Mouse (Mus musculus) intestine, embryonic 16.5 days (tissue): ENCODE measurements around the gene Ddx49. TPM values are rescaled to one million over a fixed set of nuclear protein-coding genes. Genes with fewer than 3 reads are reported as not detected.

Experiments used
- ATAC-seq: fragments of 200-750 bp; cut with Nextera tagmentation; 2 replicates; pipeline ENCODE4 v1.8.0; 2017; ENCODE audit warnings: moderate TSS enrichment, moderate library complexity
- H3K27ac ChIP-seq: fragments of 300-500 bp; sonication (generic); 2 replicates; pipeline ENCODE4 v1.5.1; 2014; ENCODE audit warnings: mild to moderate bottlenecking, low read length
- H3K27me3 ChIP-seq: fragments of 300-500 bp; sonication (generic); replicated peaks from 2 replicates; pipeline ENCODE4 v1.6.1; 2014; ENCODE audit warnings: low read length, control low read depth, mixed read lengths; ENCODE audit not compliant: control insufficient read depth, insufficient read depth
- H3K36me3 ChIP-seq: fragments of 300-500 bp; sonication (generic); 2 replicates; pipeline ENCODE4 v1.6.1; 2014; ENCODE audit warnings: low read length, control low read depth; ENCODE audit not compliant: control insufficient read depth, insufficient read depth
- H3K4me1 ChIP-seq: fragments of 300-500 bp; sonication (generic); 2 replicates; pipeline ENCODE4 v1.6.1; 2014; ENCODE audit warnings: low read length, control low read depth, mixed read lengths; ENCODE audit not compliant: control insufficient read depth, insufficient read depth
- H3K4me2 ChIP-seq: fragments of 300-500 bp; sonication (generic); 2 replicates; pipeline ENCODE4 v1.6.1; 2014; ENCODE audit warnings: low read depth, low read length, control low read depth
- H3K4me3 ChIP-seq: fragments of 300-500 bp; sonication (generic); 2 replicates; pipeline ENCODE4 v1.5.1; 2014; ENCODE audit warnings: mild to moderate bottlenecking, low read length
- H3K9ac ChIP-seq: fragments of 300-500 bp; sonication (generic); 2 replicates; pipeline ENCODE4 v1.6.1; 2014; ENCODE audit warnings: low read depth, low read length
- H3K9me3 ChIP-seq: fragments of 300-500 bp; sonication (generic); 2 replicates; pipeline ENCODE4 v1.6.1; 2016; ENCODE audit warnings: low read length, control low read depth; ENCODE audit not compliant: control insufficient read depth
- WGBS: fragments of 180-500 bp; shearing (Covaris S2); extraction: QIAGEN DNeasy Blood & Tissue Kit; methylation state at CpG from one replicate; pipeline ENCODE4 v1.1.7; 2014; 5-methylcytosine and 5-hydroxymethylcytosine counted together
- polyA plus RNA-seq: library from polyadenylated mRNA; unstranded; fragments of >200 nt; fragmentation: Nextera tagmentation; extraction: Ambion mirVana; gene quantifications from 2 replicates; pipeline ENCODE4 v1.2.1, GENCODE M21; 2015

Gene Ddx49
- polyA plus RNA-seq, 1 experiment from 2014 or later, result 48.4 TPM

DNA sequence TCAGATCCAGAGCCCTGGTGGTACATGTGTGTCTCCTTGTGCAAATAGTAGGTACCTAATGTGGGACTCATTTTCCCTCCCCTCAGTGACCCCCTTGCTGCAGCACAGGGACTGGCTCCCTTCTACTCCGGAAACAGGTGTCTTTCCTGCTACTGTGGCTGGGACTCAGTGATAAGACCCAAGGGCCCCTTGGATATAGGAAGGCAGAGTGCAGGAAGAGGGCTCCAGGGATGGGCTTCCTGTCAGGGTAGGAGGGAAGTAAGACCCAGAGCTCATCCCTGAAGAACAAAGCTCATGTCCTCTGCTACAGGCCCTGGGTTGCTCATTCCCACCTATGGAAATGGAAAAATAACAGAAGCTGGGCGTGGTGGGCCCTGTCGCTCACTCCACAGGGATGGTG lies 25.8 kb downstream of the Ddx49 start:
- H3K4me2 ChIP-seq, result no peak overlapping the region
- no peak overlapping the region for H3K9ac ChIP-seq
- no peak overlapping the region for H3K27ac ChIP-seq
- 86% methylated on average over 3 of the region's 3 CpGs for WGBS
- H3K4me1 ChIP-seq, result no peaks in the 10 kb centered on the region
- no peaks in the 10 kb centered on the region for H3K9me3 ChIP-seq
- H3K4me3 ChIP-seq, result no peak overlapping the region
- H3K27me3 ChIP-seq, result no peaks in the 10 kb centered on the region
- no peaks in the 10 kb centered on the region for H3K36me3 ChIP-seq
- ATAC-seq, result no peak

DNA sequence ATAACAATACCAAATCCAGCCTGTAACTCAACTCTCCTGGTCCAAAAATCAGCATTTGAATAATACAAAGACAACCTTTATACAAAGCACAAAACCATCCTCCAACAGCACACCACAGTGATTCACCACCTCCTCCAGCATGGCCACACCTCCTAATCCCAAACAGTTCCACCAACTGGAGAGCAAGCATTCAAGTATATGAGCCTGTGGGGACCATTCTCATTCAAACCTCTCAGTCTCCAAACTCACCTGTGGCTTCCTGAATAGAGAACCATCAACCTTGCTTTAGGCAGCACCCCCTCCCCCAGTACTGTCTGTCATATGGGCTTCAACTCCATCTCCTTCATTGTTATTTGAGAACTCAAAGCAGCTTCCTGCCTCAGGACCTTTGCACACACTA lies 27.9 kb downstream of the Ddx49 start:
- Histone ChIP-seq H3K9me3 (no peaks in the 10 kb centered on the region), H3K27ac (no peak overlapping the region), H3K27me3 (no peaks in the 10 kb centered on the region), H3K4me1 (no peaks in the 10 kb centered on the region), H3K9ac (no peak overlapping the region), H3K4me2 (no peak overlapping the region), H3K36me3 (no peaks in the 10 kb centered on the region), H3K4me3 (no peak overlapping the region)
- no peak for ATAC-seq

DNA sequence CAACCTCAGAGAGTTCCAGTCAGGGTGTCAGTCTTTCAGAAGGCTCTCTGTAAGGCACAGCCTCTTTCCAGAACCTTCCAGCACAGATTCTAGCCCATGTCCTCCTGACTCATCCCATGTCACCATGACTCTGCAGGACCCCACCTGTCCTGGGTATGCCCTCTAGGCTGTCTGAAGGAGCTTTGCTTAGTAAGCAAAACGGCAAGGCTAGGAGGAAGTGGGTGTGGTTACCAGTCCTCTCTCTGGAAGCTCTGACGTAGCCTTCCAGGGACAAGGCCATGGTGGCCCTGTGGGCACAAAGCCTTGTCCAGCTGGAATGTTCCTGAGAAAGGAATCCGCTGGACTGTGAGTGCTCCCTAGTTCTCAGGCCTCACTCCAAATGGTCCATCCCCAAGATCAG lies 29.3 kb downstream of the Ddx49 start:
- Histone ChIP-seq H3K4me1 (no peaks in the 10 kb centered on the region), H3K27ac (no peak overlapping the region), H3K4me2 (no peak overlapping the region), H3K4me3 (no peak overlapping the region), H3K9ac (no peak overlapping the region), H3K27me3 (no peaks in the 10 kb centered on the region), H3K9me3 (no peaks in the 10 kb centered on the region), H3K36me3 (no peaks in the 10 kb centered on the region)
- 51% methylated on average over 3 of the region's 3 CpGs for WGBS
- ATAC-seq, result peak; percentile 76

DNA sequence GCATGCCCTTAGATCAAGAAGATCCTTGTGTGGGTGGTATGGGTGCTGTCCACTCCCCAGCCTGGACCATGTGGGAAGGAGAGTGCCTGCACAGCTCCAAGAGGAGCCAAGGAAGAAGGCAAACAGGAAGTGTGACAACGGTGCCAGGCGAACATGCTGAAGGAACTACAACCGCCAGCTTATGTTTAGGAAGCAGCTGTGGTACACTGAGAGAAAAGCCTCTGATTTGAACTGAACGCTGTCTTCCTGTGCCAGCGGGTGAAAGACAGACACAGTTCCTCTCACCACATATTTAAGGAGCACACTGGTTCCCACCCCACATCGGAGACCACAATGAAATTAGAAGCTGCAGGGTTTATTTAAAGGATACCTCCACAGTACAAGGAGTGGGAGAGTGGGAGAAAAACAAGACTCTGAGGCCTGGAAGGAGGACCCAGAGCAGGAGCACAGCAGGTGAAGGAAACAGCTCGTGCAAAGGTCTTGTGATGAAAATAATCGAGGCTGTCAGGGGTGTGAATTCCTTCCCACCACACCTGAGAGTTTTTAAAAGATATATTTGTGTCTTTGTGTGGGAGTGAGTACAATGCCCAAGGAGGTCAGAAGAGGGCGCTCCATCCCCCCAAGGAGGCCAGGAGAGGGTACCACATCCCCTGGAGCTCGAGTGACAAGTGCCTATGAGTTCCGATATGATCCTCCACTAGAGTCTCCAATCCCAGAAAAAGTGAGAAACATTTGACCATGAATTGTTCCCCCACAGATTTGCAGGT lies 33.3 kb downstream of the Ddx49 start:
- Histone ChIP-seq H3K27ac (no peak overlapping the region), H3K36me3 (no peaks in the 10 kb centered on the region), H3K4me2 (no peak overlapping the region), H3K4me1 (no peaks in the 10 kb centered on the region), H3K9ac (no peak overlapping the region), H3K9me3 (no peaks in the 10 kb centered on the region), H3K27me3 (no peaks in the 10 kb centered on the region), H3K4me3 (no peak overlapping the region)
- 0 out of 2 replicates have a peak, but pooled peaks have one; percentile 10 for ATAC-seq
- 54% methylated on average over 11 of the region's 11 CpGs for WGBS

GRCm38 (mm10) chr8:70268311-70268710 lies 34.0 kb downstream of the Ddx49 start:
- Histone ChIP-seq H3K9ac (no peak overlapping the region), H3K27ac (no peak overlapping the region)
- WGBS, result 63% methylated on average over 5 of the region's 5 CpGs

GRCm38 (mm10) chr8:70267674-70268073 lies 34.6 kb downstream of the Ddx49 start:
- H3K27me3 ChIP-seq, result no peaks in the 10 kb centered on the region
- 79% methylated on average over 3 of the region's 3 CpGs for WGBS
- no peak overlapping the region for H3K4me3 ChIP-seq
- no peak overlapping the region for H3K4me2 ChIP-seq
- no peak overlapping the region for H3K27ac ChIP-seq
- H3K9ac ChIP-seq, result no peak overlapping the region
- peak; percentile 61 for ATAC-seq
- H3K4me1 ChIP-seq, result no peaks in the 10 kb centered on the region
- no peaks in the 10 kb centered on the region; the same call in 1 of the 2 replicates for H3K36me3 ChIP-seq
- H3K9me3 ChIP-seq, result no peaks in the 10 kb centered on the region

More at GRCm38 (mm10) chr8:70268311-70268710, 34.0 kb downstream of the Ddx49 start:
- Histone ChIP-seq H3K27me3 (no peaks in the 10 kb centered on the region), H3K36me3 (no peaks in the 10 kb centered on the region), H3K4me2 (no peak overlapping the region), H3K9me3 (no peaks in the 10 kb centered on the region), H3K4me3 (no peak overlapping the region), H3K4me1 (no peaks in the 10 kb centered on the region)
- peak; percentile 29; the same call in 1 of the 2 replicates for ATAC-seq

GRCm38 (mm10) chr8:70259043-70259442 lies 43.2 kb downstream of the Ddx49 start:
- WGBS, result 84% methylated on average over 2 of the region's 2 CpGs
- H3K36me3 ChIP-seq, result peaks cover 30% of the 10 kb centered on the region

GRCm38 (mm10) chr8:70258600-70258999 lies 43.7 kb downstream of the Ddx49 start:
- no peaks in the 10 kb centered on the region for H3K4me1 ChIP-seq
- WGBS, result 93% methylated on average over 5 of the region's 5 CpGs
- no peak overlapping the region for H3K4me2 ChIP-seq
- no peaks in the 10 kb centered on the region for H3K27me3 ChIP-seq
- no peaks in the 10 kb centered on the region for H3K9me3 ChIP-seq
- H3K9ac ChIP-seq, result no peak overlapping the region
- H3K4me3 ChIP-seq, result no peak overlapping the region
- ATAC-seq, result no peak
- H3K36me3 ChIP-seq, result peaks cover 30% of the 10 kb centered on the region
- H3K27ac ChIP-seq, result no peak overlapping the region

More at GRCm38 (mm10) chr8:70259043-70259442, 43.2 kb downstream of the Ddx49 start:
- Histone ChIP-seq H3K4me2 (no peak overlapping the region), H3K4me3 (no peak overlapping the region), H3K4me1 (no peaks in the 10 kb centered on the region), H3K27me3 (no peaks in the 10 kb centered on the region), H3K9me3 (no peaks in the 10 kb centered on the region), H3K27ac (no peak overlapping the region), H3K9ac (no peak overlapping the region)
- no peak; the same call in 1 of the 2 replicates for ATAC-seq

DNA sequence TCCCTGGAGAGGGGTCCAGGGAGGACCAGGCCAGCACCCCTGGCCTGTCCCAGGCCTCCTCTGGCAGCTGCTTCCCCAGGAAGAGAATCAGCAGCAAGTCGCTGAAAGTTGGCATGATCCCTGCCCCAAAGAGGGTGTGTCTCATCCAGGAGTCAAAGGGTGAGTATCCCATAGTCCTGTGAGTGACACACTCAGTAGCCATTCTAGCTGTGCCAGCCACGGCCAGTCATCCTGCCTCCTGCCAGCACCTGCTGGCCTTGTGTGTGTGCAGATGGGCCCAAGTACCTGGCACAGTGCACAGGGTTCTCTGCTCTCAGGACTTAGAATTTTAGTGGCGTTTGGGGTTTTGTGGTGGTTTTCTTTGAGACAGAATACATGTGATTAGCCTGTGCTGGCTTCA lies 44.8 kb downstream of the Ddx49 start:
- Histone ChIP-seq H3K27me3 (no peaks in the 10 kb centered on the region), H3K36me3 (peaks cover 36% of the 10 kb centered on the region), H3K9me3 (no peaks in the 10 kb centered on the region), H3K4me1 (no peaks in the 10 kb centered on the region), H3K27ac (no peak overlapping the region), H3K4me3 (no peak overlapping the region), H3K4me2 (no peak overlapping the region), H3K9ac (no peak overlapping the region)
- no peak for ATAC-seq
- WGBS, result 83% methylated on average over 3 of the region's 3 CpGs

DNA sequence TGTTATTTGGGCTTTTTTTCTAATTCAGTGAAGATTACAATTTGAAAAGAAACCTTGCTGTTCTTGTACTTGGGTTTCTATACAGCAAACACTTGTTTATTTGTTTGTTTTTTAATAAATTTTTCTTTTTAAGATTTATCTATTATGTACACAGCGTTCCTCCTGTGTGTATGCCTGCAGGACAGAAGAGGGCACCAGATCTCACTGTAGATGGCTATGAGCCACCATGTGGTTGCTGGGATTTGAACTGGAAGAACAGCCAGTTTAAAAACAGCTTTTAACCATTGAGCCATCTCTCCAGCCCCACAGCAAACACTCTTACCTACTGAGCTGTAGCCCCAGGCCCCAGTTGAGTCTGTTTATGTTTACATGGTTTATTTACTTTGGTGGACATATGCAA lies 47.7 kb downstream of the Ddx49 start:
- Histone ChIP-seq H3K36me3 (peaks cover 36% of the 10 kb centered on the region), H3K27me3 (no peaks in the 10 kb centered on the region), H3K9ac (no peak overlapping the region), H3K9me3 (no peaks in the 10 kb centered on the region), H3K4me2 (no peak overlapping the region), H3K4me3 (no peak overlapping the region), H3K4me1 (no peaks in the 10 kb centered on the region), H3K27ac (no peak overlapping the region)
- no peak for ATAC-seq
- WGBS, result 90% methylated on average over 1 of the region's 1 CpGs
